Mouse (Mus musculus): ENCODE results near the gene Cfap206. TPM values are rescaled to one million over a fixed set of nuclear protein-coding genes. Genes with fewer than 3 reads are reported as not detected.

The Cfap206 gene
- total RNA-seq, 2 experiments from 2014 or later: 1.4 to 1.7 TPM

DNA sequence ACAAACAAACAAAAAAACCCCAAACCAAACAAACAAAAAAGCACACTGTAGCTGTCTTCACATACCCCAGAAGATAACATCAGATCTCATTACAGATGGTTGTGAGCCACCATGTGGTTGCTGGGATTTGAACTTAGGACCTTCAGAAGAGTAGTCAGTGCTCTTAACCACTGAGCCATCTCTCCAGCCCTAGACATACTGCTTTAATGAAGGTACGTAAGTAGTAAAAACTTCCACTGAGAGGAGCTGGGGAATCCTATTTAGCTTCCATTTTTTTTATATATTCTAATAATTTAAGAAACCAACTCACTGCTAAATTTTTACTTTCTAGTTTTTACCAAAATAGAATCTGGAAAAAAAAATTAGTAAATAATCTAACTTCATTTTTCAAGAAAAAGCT is 14.9 kb downstream of the Cfap206 start:
- Histone ChIP-seq H3K27ac (no peak overlapping the region), H3K4me3 (no peak overlapping the region)
- no peak for TF ChIP-seq CTCF (conservative IDR thresholded peaks at IDR 0.05)
- no peak for DNase-seq (ENCODE audit: low spot score in 2 of 2)

DNA sequence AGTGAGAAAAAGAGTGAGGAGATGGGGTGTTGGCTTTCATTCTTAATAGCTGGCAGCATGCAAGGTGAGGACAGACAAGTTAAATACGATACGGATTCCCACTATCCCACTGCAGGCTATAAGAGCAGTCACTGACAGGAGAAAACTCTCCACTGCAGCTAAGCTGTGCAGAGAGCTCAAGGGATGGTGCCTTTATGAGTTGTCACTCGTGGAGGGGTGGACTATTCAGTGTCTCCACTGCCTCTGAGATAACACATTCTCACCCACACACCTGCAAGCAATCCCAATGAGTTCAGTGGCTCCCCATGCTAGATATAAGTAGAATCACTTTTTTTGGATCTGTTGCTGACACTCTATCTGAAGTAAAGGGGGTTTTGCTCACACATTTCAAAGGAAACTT is 21.9 kb downstream of the Cfap206 start:
- no peak for TF ChIP-seq CTCF (conservative IDR thresholded peaks at IDR 0.05)
- Histone ChIP-seq H3K27ac (no peak overlapping the region), H3K4me3 (no peak overlapping the region)
- no peak for DNase-seq (ENCODE audit: low spot score in 2 of 2)

DNA sequence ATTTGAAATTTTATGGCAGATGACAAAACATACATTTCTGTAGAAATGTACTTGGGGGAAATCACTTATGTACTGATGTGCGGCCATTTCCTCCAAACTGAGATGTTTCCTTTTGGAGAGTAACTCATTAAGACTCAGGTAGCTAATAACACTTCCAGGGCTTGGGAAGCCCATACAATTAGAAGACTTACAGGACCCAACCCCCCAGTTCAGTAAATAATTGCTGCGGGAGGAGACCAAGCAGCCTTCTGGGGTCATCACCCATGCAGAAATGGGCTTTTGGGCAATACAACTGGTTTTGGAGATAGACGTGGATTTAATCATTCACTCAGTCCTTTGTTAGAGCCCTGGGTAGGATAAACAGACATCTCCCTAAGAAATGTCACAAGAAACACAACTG is 22.8 kb downstream of the Cfap206 start:
- no peak for DNase-seq (ENCODE audit: low spot score in 2 of 2)
- TF ChIP-seq CTCF (conservative IDR thresholded peaks at IDR 0.05): no peak
- Histone ChIP-seq H3K4me3 (no peak overlapping the region), H3K27ac (no peak overlapping the region)

DNA sequence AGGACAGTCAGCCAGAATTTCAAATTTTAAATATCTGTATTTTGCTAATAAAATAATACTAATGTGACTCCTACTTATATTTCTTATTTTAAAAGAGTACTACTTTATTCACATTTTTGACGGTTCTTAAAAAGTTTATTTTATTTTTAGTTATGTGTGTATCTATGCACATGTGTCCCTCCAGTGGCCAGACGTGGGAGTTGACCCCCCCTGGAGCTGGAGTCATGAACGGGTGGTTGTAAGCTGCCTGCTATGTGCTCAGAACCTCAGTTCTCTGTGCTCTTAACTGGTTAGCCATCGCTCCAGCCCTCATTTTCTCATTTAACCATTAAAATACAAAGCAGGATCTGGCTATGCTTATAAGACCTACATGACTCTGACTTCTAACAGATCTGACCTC is 27.0 kb downstream of the Cfap206 start:
- TF ChIP-seq CTCF (conservative IDR thresholded peaks at IDR 0.05): peak; percentile 35
- Histone ChIP-seq H3K27ac (no peak overlapping the region), H3K4me3 (no peak overlapping the region)
- no peak for DNase-seq (ENCODE audit: low spot score in 2 of 2)

DNA sequence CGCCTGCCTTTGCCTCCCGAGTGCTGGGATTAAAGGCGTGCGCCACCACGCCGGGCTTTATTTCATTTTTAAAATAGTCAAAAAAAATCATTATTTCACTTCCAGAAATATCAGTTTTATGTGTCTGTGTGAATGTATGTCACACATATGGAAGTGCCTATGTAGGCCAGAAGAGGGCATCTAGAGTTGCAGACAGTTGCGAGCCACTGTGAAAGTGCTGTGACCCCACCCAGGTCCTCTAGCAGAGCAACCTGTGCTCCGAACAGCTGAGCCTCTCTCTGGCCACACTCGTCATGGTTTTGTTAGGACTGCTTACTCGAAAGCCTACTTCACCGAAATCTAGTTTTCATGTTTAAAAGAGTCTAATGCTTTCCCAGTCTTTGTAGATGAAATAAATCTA is 27.8 kb downstream of the Cfap206 start:
- no peak for DNase-seq (ENCODE audit: low spot score in 2 of 2)
- no peak overlapping the region for H3K27ac ChIP-seq
- TF ChIP-seq CTCF (conservative IDR thresholded peaks at IDR 0.05): no peak
- no peak overlapping the region for H3K4me3 ChIP-seq

DNA sequence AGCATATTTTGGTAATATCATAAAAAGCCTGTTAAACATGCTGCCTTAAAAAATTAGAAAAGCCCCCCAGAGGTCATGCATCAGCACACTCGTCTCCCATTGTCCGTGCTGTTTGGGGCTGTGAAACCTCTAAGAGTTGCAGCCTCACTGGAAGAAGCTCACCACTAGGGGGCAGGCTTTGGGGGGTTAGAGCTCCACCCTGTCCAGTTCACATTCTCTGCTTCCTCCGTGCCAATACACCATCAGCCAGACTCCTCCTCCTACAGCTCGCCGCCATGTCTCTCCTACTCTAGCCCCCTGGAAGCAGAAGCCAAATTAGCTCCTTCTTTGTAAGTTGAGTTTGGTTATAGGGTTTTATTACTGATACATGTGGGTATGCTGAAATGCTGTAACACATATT is 28.5 kb downstream of the Cfap206 start:
- H3K4me3 ChIP-seq: no peak overlapping the region
- peak; percentile 72 for TF ChIP-seq CTCF (conservative IDR thresholded peaks at IDR 0.05)
- no peak overlapping the region for H3K27ac ChIP-seq
- DNase-seq (ENCODE audit: low spot score in 2 of 2): peak in 1 of 2 experiments; percentile 25

DNA sequence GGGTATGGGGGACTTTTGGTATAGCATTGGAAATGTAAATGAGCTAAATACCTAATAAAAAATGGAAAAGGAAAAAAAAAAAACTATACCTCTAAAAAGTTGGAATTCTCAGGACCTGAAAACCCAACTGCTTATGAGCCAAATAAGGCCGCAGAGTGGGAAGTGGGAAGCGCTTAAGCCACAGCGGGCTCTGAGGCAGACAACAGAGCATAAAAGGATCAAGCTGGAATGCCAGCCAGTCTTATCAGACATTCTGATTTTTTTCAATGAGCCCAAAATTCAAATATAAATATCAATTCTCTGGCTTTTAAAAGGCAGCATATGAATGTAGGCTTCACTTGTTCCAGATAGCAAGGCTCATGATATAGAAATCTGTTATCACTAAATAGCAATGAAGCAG is 42.0 kb downstream of the Cfap206 start:
- Histone ChIP-seq H3K27ac (no peak overlapping the region), H3K4me3 (no peak overlapping the region)
- no peak for TF ChIP-seq CTCF (conservative IDR thresholded peaks at IDR 0.05)
- no peak for DNase-seq (ENCODE audit: low spot score in 2 of 2)

DNA sequence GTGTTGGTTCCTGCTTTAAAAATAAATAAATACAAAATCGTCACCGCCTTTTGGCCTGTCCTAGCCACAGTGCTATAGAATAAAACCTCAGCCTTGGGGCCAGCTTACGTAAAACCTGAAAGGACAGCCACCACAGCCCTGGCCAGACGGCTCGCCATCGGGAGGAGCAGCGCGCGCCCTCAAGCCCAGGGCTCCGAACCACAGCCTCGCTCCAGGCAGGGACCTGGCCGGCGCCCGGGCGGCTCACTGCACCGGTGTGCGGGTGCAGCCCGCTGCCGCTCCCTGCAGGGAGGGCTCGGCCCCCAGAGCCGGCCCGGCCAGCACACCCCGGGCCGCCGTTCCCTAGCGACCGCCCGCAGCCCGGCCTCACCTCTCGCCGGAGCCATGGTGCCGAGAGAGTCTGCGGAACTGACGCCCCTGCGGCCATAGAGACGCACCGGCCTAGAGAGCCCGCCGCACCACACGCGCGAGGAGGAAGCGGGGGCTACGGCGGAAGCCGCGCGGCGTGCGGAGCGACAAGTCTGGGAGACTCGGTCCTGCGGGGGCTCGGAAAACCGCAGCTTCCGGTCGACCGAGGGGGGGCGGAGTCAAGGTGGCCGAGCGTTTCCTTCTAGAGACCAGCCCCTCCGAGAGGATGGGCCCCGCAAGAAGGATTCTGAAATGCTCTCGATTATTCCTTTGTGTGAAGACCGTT is 43.0 kb downstream of the Cfap206 start, which contains the start of gene Slc35a1:
TSS of gene Slc35a1 (minus strand) at position 565 of the 694 bp plus-strand sequence.
- peak; percentile 93 to 95 for DNase-seq (ENCODE audit: low spot score in 2 of 2)
- H3K4me3 ChIP-seq: peak within 1 kb of the TSS; percentile 69
- TF ChIP-seq CTCF (conservative IDR thresholded peaks at IDR 0.05): peak; percentile 42
- H3K27ac ChIP-seq: peak within 1 kb of the TSS; percentile 97

DNA sequence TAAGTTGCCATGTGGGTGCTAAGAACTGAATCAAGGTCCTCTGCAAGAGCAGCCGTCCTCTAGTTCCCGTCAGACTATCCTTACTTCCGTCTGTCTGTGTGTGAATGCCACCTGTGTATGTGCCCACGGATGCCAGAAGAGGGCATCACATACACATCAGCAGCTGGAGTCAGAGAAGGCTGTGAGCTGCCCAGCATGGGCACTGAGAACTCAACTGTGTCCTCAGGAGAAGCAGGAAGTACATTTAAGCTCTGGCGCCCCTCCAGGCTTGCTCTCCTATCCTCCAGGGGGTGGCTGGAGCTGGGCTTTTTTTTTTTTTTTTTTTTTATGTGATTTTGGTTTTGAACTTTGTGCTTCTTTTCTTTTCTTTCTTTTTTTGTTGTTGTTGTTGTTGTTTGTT is 49.5 kb downstream of the Cfap206 start:
- no peak overlapping the region for H3K27ac ChIP-seq
- no peak for DNase-seq (ENCODE audit: low spot score in 2 of 2)
- no peak overlapping the region for H3K4me3 ChIP-seq
- TF ChIP-seq CTCF (conservative IDR thresholded peaks at IDR 0.05): peak; percentile 35

DNA sequence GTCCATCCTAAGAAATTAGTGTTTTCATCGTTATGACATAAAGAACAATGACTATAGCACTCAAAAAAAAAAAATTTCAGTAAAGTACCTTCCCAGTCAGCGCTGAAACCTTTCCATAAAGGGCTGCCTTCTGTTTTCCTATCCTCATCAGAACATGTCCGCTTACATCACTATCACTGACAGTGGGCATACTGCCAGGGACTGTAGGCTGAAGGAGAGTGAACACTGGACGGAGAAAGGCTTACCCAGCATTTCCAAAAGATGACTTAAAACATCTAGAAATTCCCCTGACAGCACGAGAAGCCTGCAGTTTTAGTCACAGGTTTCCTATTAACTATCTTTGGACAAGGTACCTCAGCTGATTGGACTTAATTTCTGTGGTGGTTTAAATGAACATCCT is 56.3 kb downstream of the Cfap206 start:
- DNase-seq (ENCODE audit: low spot score in 2 of 2): no peak
- no peak overlapping the region for H3K27ac ChIP-seq
- TF ChIP-seq CTCF (conservative IDR thresholded peaks at IDR 0.05): no peak
- H3K4me3 ChIP-seq: no peak overlapping the region

DNA sequence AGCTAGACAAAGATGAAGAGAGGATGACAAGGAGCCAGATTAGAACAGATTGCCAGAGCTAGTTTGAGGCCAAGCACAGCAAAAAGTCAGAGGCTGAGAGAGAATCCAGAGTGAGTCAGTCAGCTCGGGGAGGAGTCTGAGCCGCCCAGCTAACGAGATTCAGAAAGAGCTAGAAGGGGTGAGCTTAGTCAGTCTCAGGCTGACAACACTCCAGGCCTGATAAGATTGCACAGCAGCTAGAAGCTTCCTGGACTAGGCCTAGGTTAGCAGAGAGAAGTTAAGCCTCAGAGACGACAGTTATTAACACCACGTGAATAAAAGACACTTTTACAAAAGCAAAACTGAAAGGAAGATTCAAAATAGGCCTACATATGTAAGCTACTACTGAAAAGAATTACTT is 62.1 kb downstream of the Cfap206 start:
- no peak for TF ChIP-seq CTCF (conservative IDR thresholded peaks at IDR 0.05)

DNA sequence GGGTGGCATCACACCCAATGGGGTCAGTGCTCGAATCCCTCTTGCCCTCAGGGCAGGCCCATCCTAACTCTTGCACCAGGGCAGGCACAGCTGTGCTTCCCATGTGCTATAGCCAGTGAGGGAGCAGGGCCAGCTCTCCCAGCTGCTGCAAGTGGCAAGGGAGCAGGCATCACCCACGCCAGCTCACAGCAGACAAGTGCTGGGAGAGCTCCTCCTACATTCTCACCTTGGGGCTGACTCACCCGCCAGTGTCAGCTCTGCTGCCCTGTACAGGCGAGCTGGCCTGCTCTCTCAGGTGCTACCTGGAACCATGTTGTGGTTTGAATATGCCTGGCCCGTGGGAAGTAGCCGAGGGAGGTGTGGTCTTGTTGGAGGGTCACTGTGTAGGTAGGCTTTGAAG is 68.1 kb downstream of the Cfap206 start:
- no peak for TF ChIP-seq CTCF (conservative IDR thresholded peaks at IDR 0.05)
- no peak for DNase-seq (ENCODE audit: low spot score in 2 of 2)
- no peak overlapping the region for H3K27ac ChIP-seq
- H3K4me3 ChIP-seq: no peak overlapping the region

More for the DNA sequence above, 62.1 kb downstream of the Cfap206 start:
- Histone ChIP-seq H3K27ac (no peak overlapping the region), H3K4me3 (no peak overlapping the region)
- no peak for DNase-seq (ENCODE audit: low spot score in 2 of 2)

DNA sequence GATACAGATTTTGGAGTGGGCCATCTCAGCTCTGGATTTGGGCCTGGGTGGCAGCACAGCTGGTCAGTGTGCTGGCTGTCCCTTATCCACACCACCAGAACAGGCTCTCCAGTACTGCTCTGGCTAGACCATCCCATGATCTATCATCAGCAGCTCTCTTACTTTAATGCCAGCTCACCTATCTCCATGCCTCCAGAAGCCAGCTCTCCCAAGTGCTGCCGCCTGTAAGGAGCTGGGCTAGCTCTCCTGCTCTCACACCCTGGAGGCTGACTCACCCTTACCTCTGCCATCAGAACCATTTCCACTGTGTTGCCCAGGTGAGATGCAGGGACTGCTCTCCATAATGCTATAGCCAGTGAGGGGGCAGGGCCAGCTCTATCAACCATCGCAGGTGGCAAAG is 68.5 kb downstream of the Cfap206 start:
- H3K27ac ChIP-seq: no peak overlapping the region
- no peak for DNase-seq (ENCODE audit: low spot score in 2 of 2)
- TF ChIP-seq CTCF (conservative IDR thresholded peaks at IDR 0.05): no peak
- H3K4me3 ChIP-seq: no peak overlapping the region

DNA sequence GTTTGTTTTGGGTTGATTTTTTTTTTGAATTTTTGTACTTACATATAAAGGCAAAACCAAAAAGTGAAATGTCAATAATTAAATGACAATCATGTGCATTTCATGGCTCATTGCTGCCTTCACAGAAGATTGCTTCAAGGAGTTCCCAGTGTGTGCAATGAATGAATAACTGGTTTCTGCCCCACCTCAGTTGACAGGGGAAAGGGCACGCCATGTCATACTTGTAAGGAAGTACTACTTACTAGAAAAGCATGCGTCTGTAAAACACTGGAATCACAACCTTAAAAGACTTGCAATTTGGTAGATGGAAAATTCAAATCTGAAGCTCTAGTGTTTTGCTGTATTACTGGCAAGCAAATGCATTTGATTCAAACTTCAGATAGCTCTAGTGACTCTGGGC is 71.0 kb downstream of the Cfap206 start:
- no peak for TF ChIP-seq CTCF (conservative IDR thresholded peaks at IDR 0.05)
- DNase-seq (ENCODE audit: low spot score in 2 of 2): no peak
- no peak overlapping the region for H3K4me3 ChIP-seq
- H3K27ac ChIP-seq: no peak overlapping the region

Measured in layer of hippocampus, adult 2 months (tissue).